13 mouse cellular contexts compared by ENCODE assay signal in the genomic region with DNA sequence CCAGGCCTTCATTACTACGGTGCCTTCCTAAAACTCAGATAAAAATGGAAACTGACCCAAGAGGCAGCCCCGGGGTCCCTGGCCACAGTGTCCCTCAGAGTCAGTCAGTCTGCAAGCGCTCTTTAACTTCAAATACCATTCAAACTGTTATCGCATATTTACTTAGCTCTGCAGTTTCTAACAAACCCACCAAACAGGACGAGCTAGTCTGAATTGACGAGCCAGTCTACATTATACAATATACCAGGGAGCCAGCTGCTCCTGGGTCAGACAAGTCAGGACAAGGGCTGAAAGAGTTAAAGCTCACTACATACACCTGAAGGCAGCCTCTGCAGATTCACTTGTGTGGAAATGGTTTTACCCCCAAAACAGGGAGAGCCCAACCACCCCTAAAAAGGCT. TPM values are rescaled to one million over a fixed set of nuclear protein-coding genes. Genes with fewer than 3 reads are reported as not detected.
DNase-seq lines count a peak whose midpoint lies in the region; ATAC-seq and TF ChIP-seq lines count a peak whose summit lies in the region.
"Had no signal": no experiment of that assay in that cellular context is flagged by ENCODE, and none has a peak within 500 bp of the region (broad histone marks: within the 10 kb centered on the region; RNA-seq: fewer than 3 reads in every experiment).

No protein-coding gene starts in this region.

- H3K9ac ChIP-seq in heart, embryonic 14.5 days (ENCODE audit: low read length) = peak overlapping the region; percentile 2; the same call in 1 of the 2 replicates
- H3K9ac ChIP-seq in lung, embryonic 15.5 days = no peak overlapping the region
- H3K9ac ChIP-seq in embryonic facial prominence, embryonic 15.5 days = no peak overlapping the region
- no peak overlapping the region for H3K9ac ChIP-seq in midbrain, postnatal 0 days (replicated peaks; ENCODE audit: low read length, poor library complexity, severe bottlenecking)
- H3K9ac ChIP-seq: liver, embryonic 14.5 days; midbrain, embryonic 13.5 days had no signal

- no peak overlapping the region; a peak in 1 of 4 replicates for H3K4me3 ChIP-seq in heart, embryonic 14.5 days (ENCODE audit: control insufficient read depth in 1 of 2, insufficient read depth in 1 of 2, low read depth in 1 of 2, low read length in 2 of 2)
- H3K4me3 ChIP-seq in lung, embryonic 15.5 days = no peak overlapping the region
- peak overlapping the region; percentile 11; the same call in 1 of the 2 replicates for H3K4me3 ChIP-seq in embryonic facial prominence, embryonic 15.5 days (replicated peaks)
- H3K4me3 ChIP-seq in small intestine, adult 2 months (ENCODE audit: low read depth, low read length) = no peak overlapping the region
- no peak overlapping the region for H3K4me3 ChIP-seq in midbrain, postnatal 0 days (ENCODE audit: low read depth, low read length)
- H3K4me3 ChIP-seq: midbrain, embryonic 13.5 days had no signal

- no peaks in the 10 kb centered on the region for H3K27me3 ChIP-seq in heart, embryonic 14.5 days (ENCODE audit: control insufficient read depth, insufficient read depth, low read length)
- no peaks in the 10 kb centered on the region for H3K27me3 ChIP-seq in lung, embryonic 15.5 days
- H3K27me3 ChIP-seq in embryonic facial prominence, embryonic 15.5 days = no peaks in the 10 kb centered on the region
- no peaks in the 10 kb centered on the region for H3K27me3 ChIP-seq in small intestine, adult 2 months (ENCODE audit: control insufficient read depth, insufficient read depth, low read length)
- H3K27me3 ChIP-seq in midbrain, postnatal 0 days (ENCODE audit: insufficient read depth, low read length) = no peaks in the 10 kb centered on the region
- H3K27me3 ChIP-seq: midbrain, embryonic 13.5 days had no signal

- H3K36me3 ChIP-seq in heart, embryonic 14.5 days (ENCODE audit: control insufficient read depth, insufficient read depth, low read length) = 0 out of 2 replicates have a peak, but pooled peaks cover 3% of the 10 kb centered on the region
- H3K36me3 ChIP-seq in lung, embryonic 15.5 days = no peaks in the 10 kb centered on the region
- H3K36me3 ChIP-seq in embryonic facial prominence, embryonic 15.5 days = no peaks in the 10 kb centered on the region
- H3K36me3 ChIP-seq in small intestine, adult 2 months (ENCODE audit: control insufficient read depth, insufficient read depth, low read length) = no peaks in the 10 kb centered on the region
- no peaks in the 10 kb centered on the region for H3K36me3 ChIP-seq in midbrain, postnatal 0 days (ENCODE audit: insufficient read depth, low read length)
- H3K36me3 ChIP-seq: midbrain, embryonic 13.5 days had no signal

- no peak for TF ChIP-seq POLR2A in small intestine, adult 2 months (IDR thresholded peaks at IDR 0.05; ENCODE audit: low read depth, low read length)

- no peaks in the 10 kb centered on the region for H3K9me3 ChIP-seq in heart, embryonic 14.5 days (ENCODE audit: control insufficient read depth, low read length)
- H3K9me3 ChIP-seq in lung, embryonic 15.5 days = no peaks in the 10 kb centered on the region
- no peaks in the 10 kb centered on the region for H3K9me3 ChIP-seq in embryonic facial prominence, embryonic 15.5 days (replicated peaks)
- H3K9me3 ChIP-seq in midbrain, postnatal 0 days (ENCODE audit: low read length) = no peaks in the 10 kb centered on the region
- H3K9me3 ChIP-seq: midbrain, embryonic 13.5 days had no signal

- ATAC-seq in heart, embryonic 14.5 days (ENCODE audit: insufficient number of reproducible peaks, insufficient read depth, low FRiP score, low read depth) = no peak
- ATAC-seq in lung, embryonic 15.5 days (ENCODE audit: borderline replicate concordance, extremely low read depth, low FRiP score, low TSS enrichment) = peak; percentile 43; the same call in 1 of the 2 replicates
- ATAC-seq in embryonic facial prominence, embryonic 15.5 days (ENCODE audit: insufficient number of reproducible peaks, low FRiP score, low TSS enrichment, low read depth) = no peak
- ATAC-seq in midbrain, postnatal 0 days (ENCODE audit: low FRiP score) = no peak
- ATAC-seq: midbrain, embryonic 13.5 days had no signal

- DNase-seq in heart, adult 11 months = no peak
- no peak for DNase-seq in lung, postnatal 10 days
- no peak for DNase-seq in gastrocnemius, postnatal 25 days
- DNase-seq in midbrain, postnatal 0 days (ENCODE audit: low spot score) = no peak
- DNase-seq: adrenal gland, postnatal 25 days; cerebellum, adult 11 months; thymus, postnatal 4 days had no signal

- 29% methylated on average over 6 of the region's 6 CpGs for WGBS in heart, embryonic 14.5 days
- WGBS in lung, embryonic 15.5 days = 46% methylated on average over 6 of the region's 6 CpGs
- WGBS in embryonic facial prominence, embryonic 15.5 days = 59% methylated on average over 6 of the region's 6 CpGs
- 32% methylated on average over 6 of the region's 6 CpGs for WGBS in small intestine, adult 2 months
- WGBS in midbrain, postnatal 0 days = 79% methylated on average over 6 of the region's 6 CpGs

- TF ChIP-seq CTCF in small intestine, adult 2 months (IDR thresholded peaks at IDR 0.05; ENCODE audit: extremely low read depth, insufficient read length, insufficient replicate concordance, low read depth, low read length) = no peak
- no peak for TF ChIP-seq CTCF in midbrain, postnatal 0 days (IDR thresholded peaks at IDR 0.05)

- H3K27ac ChIP-seq in heart, embryonic 14.5 days (replicated peaks in 1 of 2; ENCODE audit: control insufficient read depth in 1 of 2, insufficient read depth in 1 of 2, low read depth in 2 of 2, low read length in 2 of 2) = peak overlapping the region; percentile 70 to 78
- peak overlapping the region; percentile 95 for H3K27ac ChIP-seq in lung, embryonic 15.5 days
- H3K27ac ChIP-seq in embryonic facial prominence, embryonic 15.5 days (replicated peaks) = peak overlapping the region; percentile 79
- H3K27ac ChIP-seq in small intestine, adult 2 months (ENCODE audit: insufficient read depth, low read depth, low read length) = peak overlapping the region; percentile 33; the same call in 1 of the 2 replicates
- no peak overlapping the region for H3K27ac ChIP-seq in midbrain, postnatal 0 days (ENCODE audit: low read depth, low read length)
- H3K27ac ChIP-seq: liver, embryonic 14.5 days; midbrain, embryonic 13.5 days had no signal

- H3K4me1 ChIP-seq in heart, embryonic 14.5 days (ENCODE audit: control insufficient read depth in 2 of 2, insufficient read depth in 2 of 2, low read length in 2 of 2) = peaks cover 41 to 82% of the 10 kb centered on the region in 2 experiments
- H3K4me1 ChIP-seq in lung, embryonic 15.5 days = peaks cover 61% of the 10 kb centered on the region
- H3K4me1 ChIP-seq in embryonic facial prominence, embryonic 15.5 days = peaks cover 52% of the 10 kb centered on the region
- peaks cover 22% of the 10 kb centered on the region for H3K4me1 ChIP-seq in small intestine, adult 2 months (ENCODE audit: control insufficient read depth, insufficient read depth, insufficient read length, low read length)
- H3K4me1 ChIP-seq in midbrain, postnatal 0 days (ENCODE audit: insufficient read depth, low read length) = no peaks in the 10 kb centered on the region; the same call in 1 of the 2 replicates

- peak overlapping the region; percentile 42 for H3K4me2 ChIP-seq in heart, embryonic 14.5 days (ENCODE audit: low read length)
- peak overlapping the region; percentile 39 for H3K4me2 ChIP-seq in lung, embryonic 15.5 days
- peak overlapping the region; percentile 34 for H3K4me2 ChIP-seq in embryonic facial prominence, embryonic 15.5 days (replicated peaks)
- H3K4me2 ChIP-seq in midbrain, postnatal 0 days (ENCODE audit: low read depth, low read length, poor library complexity, severe bottlenecking) = no peak overlapping the region
- H3K4me2 ChIP-seq: midbrain, embryonic 13.5 days had no signal

RNA-seq across cellular contexts. Expression of a gene that starts 27.1 kb away (rescaled TPM):
- 44.4 and 47.6 TPM in 2 replicates for polyA plus RNA-seq in heart, embryonic 14.5 days (2014; fragmentation: Nextera tagmentation; extraction: Ambion mirVana)
- 20.2 and 22.2 TPM in 2 replicates for polyA plus RNA-seq in lung, embryonic 15.5 days (2015; fragmentation: Nextera tagmentation; extraction: Ambion mirVana)
- 22.7 and 24.8 TPM in 2 replicates for polyA plus RNA-seq in embryonic facial prominence, embryonic 15.5 days (2015; fragmentation: Nextera tagmentation; extraction: Ambion mirVana)
- polyA plus RNA-seq in small intestine, adult 2 months (2012; rRNA removed) = 6.1 and 13.6 TPM in 2 replicates
- 1 to 10 TPM; 9.4 to 9.8 TPM for total RNA-seq in gastrocnemius, postnatal 25 days (2021)
- total RNA-seq in midbrain, postnatal 0 days (2014; rRNA removed) = 18.3 and 20.5 TPM in 2 replicates
- 8.7 TPM in 2 replicates for polyA plus RNA-seq in midbrain, postnatal 0 days (2015; fragmentation: Nextera tagmentation; extraction: Ambion mirVana)
